Mouse (Mus musculus): Measurements from ENCODE around the gene Kcnj10. TPM values are rescaled to one million over a fixed set of nuclear protein-coding genes. Genes with fewer than 3 reads are reported as not detected.

The Kcnj10 gene
- total and polyA plus RNA-seq, 2 experiments from 2014 or later: 2.9 to 4.1 TPM

GRCm38 (mm10) chr1:172391807-172392581, 51.0 kb downstream of the Kcnj10 start:
- WGBS: 8% methylated on average over 20 of the region's 20 CpGs

GRCm38 (mm10) chr1:172392643-172393170, 51.7 kb downstream of the Kcnj10 start:
- Histone ChIP-seq H3K9ac (no peak overlapping the region), H3K27ac (ENCODE audit: low read depth, low read length) (no peak overlapping the region), H3K4me3 (ENCODE audit: low read depth, low read length) (no peak overlapping the region), H3K36me3 (ENCODE audit: insufficient read depth) (no peaks in the 10 kb centered on the region), H3K9me3 (ENCODE audit: low read length) (no peaks in the 10 kb centered on the region), H3K4me1 (ENCODE audit: insufficient read depth) (0 out of 2 replicates have a peak, but pooled peaks cover 8% of the 10 kb centered on the region), H3K27me3 (ENCODE audit: insufficient read depth, low read length) (no peaks in the 10 kb centered on the region), H3K4me2 (ENCODE audit: low read depth) (no peak overlapping the region)
- no peak for TF ChIP-seq CTCF (IDR thresholded peaks at IDR 0.05; ENCODE audit: low read depth)
- ATAC-seq (no peak), DNase-seq (no peak)
- WGBS: 64% methylated on average over 2 of the region's 2 CpGs

More at GRCm38 (mm10) chr1:172391807-172392581, 51.0 kb downstream of the Kcnj10 start:
- 0 out of 2 replicates have a peak, but pooled peaks have one; percentile 4 for TF ChIP-seq CTCF (IDR thresholded peaks at IDR 0.05; ENCODE audit: low read depth)
- no peak overlapping the region for H3K4me3 ChIP-seq (ENCODE audit: low read depth, low read length)
- H3K27me3 ChIP-seq (ENCODE audit: insufficient read depth, low read length): no peaks in the 10 kb centered on the region
- peak; percentile 41 for DNase-seq
- no peaks in the 10 kb centered on the region for H3K9me3 ChIP-seq (ENCODE audit: low read length)
- ATAC-seq: 0 out of 2 replicates have a peak, but pooled peaks have one; percentile 19
- H3K4me2 ChIP-seq (ENCODE audit: low read depth): peak overlapping the region; percentile 34
- H3K9ac ChIP-seq: no peak overlapping the region
- H3K27ac ChIP-seq (ENCODE audit: low read depth, low read length): no peak overlapping the region
- no peaks in the 10 kb centered on the region for H3K36me3 ChIP-seq (ENCODE audit: insufficient read depth)
- 0 out of 2 replicates have a peak, but pooled peaks cover 8% of the 10 kb centered on the region for H3K4me1 ChIP-seq (ENCODE audit: insufficient read depth)

DNA sequence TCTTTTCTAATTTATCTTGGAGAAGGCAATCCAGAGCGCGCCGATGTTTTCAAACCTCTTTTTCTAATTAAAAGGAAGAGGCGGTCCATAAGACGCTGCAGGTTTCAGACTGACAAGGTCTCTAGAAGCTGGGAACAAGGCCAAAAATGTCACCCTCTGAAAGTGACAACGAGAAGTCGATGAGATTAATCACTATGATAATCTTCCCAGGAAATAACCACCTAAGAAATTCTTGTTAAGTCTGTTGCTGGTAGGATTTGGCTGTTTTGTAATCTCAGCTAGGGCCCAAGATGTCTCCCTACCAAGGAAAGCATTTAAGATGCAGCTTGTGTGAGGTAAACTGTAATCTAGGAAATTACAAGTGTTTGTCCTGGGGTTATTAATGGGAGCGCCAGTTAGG, 52.7 kb downstream of the Kcnj10 start:
- no peak for TF ChIP-seq CTCF (IDR thresholded peaks at IDR 0.05; ENCODE audit: low read depth)
- Histone ChIP-seq H3K27ac (ENCODE audit: low read depth, low read length) (no peak overlapping the region), H3K4me1 (ENCODE audit: insufficient read depth) (0 out of 2 replicates have a peak, but pooled peaks cover 8% of the 10 kb centered on the region), H3K27me3 (ENCODE audit: insufficient read depth, low read length) (no peaks in the 10 kb centered on the region), H3K9ac (no peak overlapping the region), H3K9me3 (ENCODE audit: low read length) (no peaks in the 10 kb centered on the region), H3K4me2 (ENCODE audit: low read depth) (no peak overlapping the region), H3K36me3 (ENCODE audit: insufficient read depth) (no peaks in the 10 kb centered on the region), H3K4me3 (ENCODE audit: low read depth, low read length) (no peak overlapping the region)
- DNase-seq (peak; percentile 27), ATAC-seq (no peak)
- 34% methylated on average over 8 of the region's 8 CpGs for WGBS

GRCm38 (mm10) chr1:172396996-172397752, 56.2 kb downstream of the Kcnj10 start:
- Histone ChIP-seq H3K9ac (no peak overlapping the region), H3K4me2 (ENCODE audit: low read depth) (no peak overlapping the region), H3K9me3 (ENCODE audit: low read length) (no peaks in the 10 kb centered on the region), H3K4me3 (ENCODE audit: low read depth, low read length) (no peak overlapping the region), H3K36me3 (ENCODE audit: insufficient read depth) (no peaks in the 10 kb centered on the region), H3K27ac (ENCODE audit: low read depth, low read length) (no peak overlapping the region), H3K4me1 (ENCODE audit: insufficient read depth) (0 out of 2 replicates have a peak, but pooled peaks cover 2% of the 10 kb centered on the region), H3K27me3 (ENCODE audit: insufficient read depth, low read length) (no peaks in the 10 kb centered on the region)
- WGBS: 61% methylated on average over 9 of the region's 9 CpGs
- ATAC-seq (no peak), DNase-seq (no peak)
- no peak for TF ChIP-seq CTCF (IDR thresholded peaks at IDR 0.05; ENCODE audit: low read depth)

DNA sequence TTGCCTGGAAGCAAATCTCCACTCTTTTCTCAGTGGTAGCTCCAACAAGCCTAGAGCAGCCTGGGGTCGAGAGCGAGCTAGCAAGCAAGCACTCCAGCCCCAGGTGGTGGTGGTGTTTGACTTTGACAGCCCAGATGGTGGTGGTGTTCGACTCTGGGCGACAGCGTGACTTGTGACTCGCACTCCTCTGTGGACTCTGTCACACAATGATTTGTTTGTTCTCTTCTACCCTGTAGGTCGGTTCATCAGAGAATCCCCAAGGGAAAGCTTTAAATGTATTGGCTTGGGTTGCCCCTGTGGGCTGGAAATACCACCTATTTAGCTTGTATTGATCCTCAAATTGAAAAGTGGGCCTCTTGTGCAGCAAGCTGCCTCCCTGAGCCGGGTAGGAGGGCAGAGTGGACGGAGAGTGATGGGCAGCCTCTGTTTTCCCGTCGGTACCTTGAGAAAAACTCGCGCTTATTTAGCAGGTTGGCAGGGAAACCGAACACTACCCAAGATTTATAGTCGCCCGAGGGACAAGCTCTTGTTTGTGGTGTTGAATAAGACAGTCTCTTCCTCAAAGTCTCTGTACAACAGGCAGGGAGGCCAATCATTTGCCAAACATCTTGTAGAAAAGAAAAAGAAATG, 65.2 kb downstream of the Kcnj10 start:
- H3K27me3 ChIP-seq (ENCODE audit: insufficient read depth, low read length): no peaks in the 10 kb centered on the region
- H3K4me2 ChIP-seq (ENCODE audit: low read depth): no peak overlapping the region
- H3K9me3 ChIP-seq (ENCODE audit: low read length): no peaks in the 10 kb centered on the region
- no peaks in the 10 kb centered on the region for H3K4me1 ChIP-seq (ENCODE audit: insufficient read depth)
- H3K27ac ChIP-seq (ENCODE audit: low read depth, low read length): no peak overlapping the region
- H3K9ac ChIP-seq: no peak overlapping the region
- H3K4me3 ChIP-seq (ENCODE audit: low read depth, low read length): no peak overlapping the region
- no peaks in the 10 kb centered on the region for H3K36me3 ChIP-seq (ENCODE audit: insufficient read depth)
- DNase-seq (no peak), ATAC-seq (peak; percentile 16; the same call in 1 of the 2 replicates)
- 49% methylated on average over 16 of the region's 16 CpGs for WGBS
- TF ChIP-seq CTCF (IDR thresholded peaks at IDR 0.05; ENCODE audit: low read depth): no peak

DNA sequence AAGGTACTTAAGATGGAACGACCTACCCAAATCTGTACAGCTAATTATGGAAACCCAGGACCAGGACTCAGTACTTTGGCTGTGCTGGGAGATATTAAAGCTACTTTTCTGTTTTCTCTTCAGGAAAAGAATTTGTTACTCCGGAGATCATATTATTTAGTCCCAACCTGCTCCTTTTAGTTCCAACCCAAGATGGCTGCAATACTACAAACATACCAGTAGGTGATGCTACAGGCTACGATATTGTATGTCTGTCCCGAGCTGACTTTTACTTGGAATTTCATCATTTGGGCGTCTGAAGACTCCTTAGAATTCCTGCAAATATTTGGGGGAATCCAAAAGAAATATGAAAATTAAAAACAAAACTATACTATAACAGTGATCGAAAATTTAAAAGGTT, 68.0 kb downstream of the Kcnj10 start:
- no peaks in the 10 kb centered on the region for H3K27me3 ChIP-seq (ENCODE audit: insufficient read depth, low read length)
- no peak overlapping the region for H3K4me2 ChIP-seq (ENCODE audit: low read depth)
- H3K9ac ChIP-seq: no peak overlapping the region
- ATAC-seq (peak; percentile 64), DNase-seq (peak; percentile 80)
- H3K36me3 ChIP-seq (ENCODE audit: insufficient read depth): no peaks in the 10 kb centered on the region
- peak; percentile 94 for TF ChIP-seq CTCF (IDR thresholded peaks at IDR 0.05; ENCODE audit: low read depth)
- 9% methylated on average over 6 of the region's 6 CpGs for WGBS
- no peak overlapping the region for H3K4me3 ChIP-seq (ENCODE audit: low read depth, low read length)
- H3K9me3 ChIP-seq (ENCODE audit: low read length): no peaks in the 10 kb centered on the region
- H3K27ac ChIP-seq (ENCODE audit: low read depth, low read length): no peak overlapping the region
- H3K4me1 ChIP-seq (ENCODE audit: insufficient read depth): no peaks in the 10 kb centered on the region
